Mouse (Mus musculus): ENCODE measurements around the gene Il1b.

GRCm38 (mm10) chr2:129324216-129324615, 46.7 kb downstream of the Il1b start:
- TF ChIP-seq KAT2A (conservative IDR thresholded peaks at IDR 0.05; ENCODE audit: low read depth, low read length) (no peak), USF1 (IDR thresholded peaks at IDR 0.05; ENCODE audit: low read depth, low read length) (no peak), CTCF (IDR thresholded peaks at IDR 0.05 in 2 of 3, conservative IDR thresholded peaks at IDR 0.05 in 1 of 3; ENCODE audit: control insufficient read depth in 1 of 3, insufficient read depth in 1 of 3, low read depth in 2 of 3, low read length in 3 of 3, poor library complexity in 1 of 3, severe bottlenecking in 1 of 3) (no peak), POLR2AphosphoS2 (IDR thresholded peaks at IDR 0.05; ENCODE audit: low read length) (no peak), EP300 (IDR thresholded peaks at IDR 0.05; ENCODE audit: low read depth in 1 of 2, low read length in 2 of 2) (no peak), CHD1 (IDR thresholded peaks at IDR 0.05; ENCODE audit: low read depth, low read length) (no peak), E2F4 (IDR thresholded peaks at IDR 0.05; ENCODE audit: borderline replicate concordance, low read depth, low read length) (no peak), MAX (IDR thresholded peaks at IDR 0.05; ENCODE audit: low read length) (no peak), HCFC1 (IDR thresholded peaks at IDR 0.05; ENCODE audit: low read depth, low read length) (no peak), BHLHE40 (IDR thresholded peaks at IDR 0.05; ENCODE audit: borderline replicate concordance, low read depth, low read length) (no peak), POLR2A (IDR thresholded peaks at IDR 0.05; ENCODE audit: control insufficient read depth in 1 of 2, insufficient read depth in 1 of 2, low read depth in 1 of 2, low read length in 2 of 2, poor library complexity in 1 of 2) (no peak), ZNF384 (IDR thresholded peaks at IDR 0.05; ENCODE audit: low read depth, low read length) (no peak), RCOR1 (IDR thresholded peaks at IDR 0.05; ENCODE audit: low read depth, low read length) (no peak), JUND (IDR thresholded peaks at IDR 0.05; ENCODE audit: low read depth, low read length) (no peak)

All from MEL (cell line).